Mouse (Mus musculus): Measurements from ENCODE around the gene Isg20. TPM values are rescaled to one million over a fixed set of nuclear protein-coding genes. Genes with fewer than 3 reads are reported as not detected.

Isg20 gene
- total and polyA plus RNA-seq, 3 experiments = 63.1 to 240 (median 105) TPM

DNA sequence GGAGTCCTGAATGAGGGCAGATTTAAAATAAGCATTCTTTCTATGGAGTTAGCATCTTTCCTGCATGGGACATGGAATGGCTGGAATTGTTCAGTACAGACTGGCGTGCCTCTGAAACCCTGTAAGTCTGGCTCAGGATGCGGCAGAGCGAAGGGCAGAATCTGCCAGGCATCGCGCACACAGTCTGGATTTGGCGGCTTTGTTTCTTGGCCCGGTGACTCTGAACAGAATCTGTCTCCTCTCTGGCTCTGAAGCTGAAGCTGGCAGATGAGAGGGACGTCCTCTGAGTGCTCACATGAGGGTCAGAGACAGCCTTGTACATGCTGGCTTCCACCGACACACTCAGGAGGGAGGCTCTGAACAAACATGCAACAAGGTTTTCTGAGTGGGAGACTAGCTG lies 12.9 kb downstream of the Isg20 start:
- H3K36me3 ChIP-seq (ENCODE audit: control insufficient read depth in 1 of 2, insufficient read depth in 2 of 2, low read length in 2 of 2) = peaks cover 0 to 2% of the 10 kb centered on the region in 2 experiments; a peak in 2 of 4 replicates
- DNase-seq (ENCODE audit: low read depth, low spot score) = no peak
- no peak for TF ChIP-seq MYB (IDR thresholded peaks at IDR 0.05; ENCODE audit: low read depth, low read length)
- TF ChIP-seq EP300 (IDR thresholded peaks at IDR 0.05; ENCODE audit: low read depth in 1 of 2, low read length in 2 of 2) = no peak
- TF ChIP-seq BHLHE40 (IDR thresholded peaks at IDR 0.05; ENCODE audit: borderline replicate concordance, low read depth, low read length) = no peak
- TF ChIP-seq KAT2A (conservative IDR thresholded peaks at IDR 0.05; ENCODE audit: low read depth, low read length) = no peak
- no peak for TF ChIP-seq ZNF384 (IDR thresholded peaks at IDR 0.05; ENCODE audit: low read depth, low read length)
- H3K27me3 ChIP-seq (ENCODE audit: control insufficient read depth in 1 of 2, insufficient read depth in 2 of 2, low read length in 2 of 2) = no peaks in the 10 kb centered on the region
- no peak overlapping the region for H3K27ac ChIP-seq (ENCODE audit: control insufficient read depth, low read depth, low read length)
- no peak overlapping the region for H3K4me3 ChIP-seq (ENCODE audit: control insufficient read depth in 1 of 2, insufficient read depth in 1 of 2, low read depth in 2 of 2, low read length in 2 of 2)
- H3K9me3 ChIP-seq (replicated peaks; ENCODE audit: insufficient read depth, low read length) = no peaks in the 10 kb centered on the region
- H3K9ac ChIP-seq (ENCODE audit: control insufficient read depth, low read depth, low read length, poor library complexity, severe bottlenecking) = no peak overlapping the region
- peaks cover 0 to 6% of the 10 kb centered on the region in 2 experiments; a peak in 2 of 4 replicates for H3K4me1 ChIP-seq (ENCODE audit: control insufficient read depth in 1 of 2, insufficient read depth in 2 of 2, low read length in 2 of 2)
- H3K79me2 ChIP-seq (ENCODE audit: control insufficient read depth, insufficient read depth, low read length, poor library complexity) = no peaks in the 10 kb centered on the region

DNA sequence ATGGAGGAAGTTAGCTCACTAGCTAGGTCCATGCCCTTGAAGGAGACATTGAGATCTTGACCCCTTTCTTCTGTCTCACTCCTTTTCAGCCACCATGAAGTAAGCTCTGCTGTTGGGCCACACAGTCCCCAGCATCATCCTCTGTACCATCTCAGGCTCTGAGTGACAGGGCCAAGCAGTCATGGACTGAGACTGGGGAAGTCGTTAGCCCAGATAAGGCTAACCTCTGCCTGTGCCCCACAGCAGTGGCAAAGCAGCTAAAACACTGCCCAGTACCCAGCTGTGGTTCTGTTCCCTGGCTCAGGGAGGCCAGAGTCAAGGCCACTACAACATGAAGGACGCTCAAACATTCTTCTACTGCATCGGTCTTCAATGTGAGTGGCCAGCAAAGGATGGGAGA lies 14.0 kb downstream of the Isg20 start:
- H3K36me3 ChIP-seq (ENCODE audit: control insufficient read depth in 1 of 2, insufficient read depth in 2 of 2, low read length in 2 of 2) = peaks cover 0 to 2% of the 10 kb centered on the region in 2 experiments; a peak in 2 of 4 replicates

DNA sequence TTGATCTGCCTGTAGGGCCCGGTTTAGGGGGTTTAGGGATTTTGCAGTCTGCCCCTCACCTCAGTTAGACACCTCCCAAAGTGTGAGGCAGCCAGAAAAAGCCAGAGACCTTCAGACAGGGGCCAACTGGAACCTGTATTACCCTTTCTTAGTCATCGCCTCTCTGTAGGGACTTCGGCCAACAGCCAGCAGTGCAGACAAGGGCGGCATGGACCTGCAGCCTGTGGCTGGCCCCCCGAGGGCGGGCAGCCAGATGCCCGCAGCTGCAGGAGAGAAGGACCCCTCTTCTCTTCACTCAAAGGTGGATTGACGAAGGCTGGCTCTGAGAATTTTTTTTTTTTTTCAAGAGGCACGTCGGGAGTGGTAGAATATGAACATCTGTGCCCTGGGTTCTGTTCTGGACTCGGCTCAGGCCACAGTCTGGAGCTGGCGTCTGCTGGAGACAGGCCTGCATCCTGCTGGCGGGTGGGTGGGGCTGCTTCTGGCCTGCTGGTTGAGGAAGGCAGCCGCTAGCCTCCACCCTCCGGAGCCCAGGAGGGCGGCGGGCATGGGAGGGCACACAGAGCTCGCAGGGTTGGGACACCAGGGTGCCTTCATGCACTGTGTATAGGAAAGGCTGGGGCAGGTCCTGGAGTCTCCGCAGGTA lies 25.9 kb downstream of the Isg20 start:
- peaks cover 0 to 2% of the 10 kb centered on the region in 2 experiments; a peak in 1 of 4 replicates for H3K27me3 ChIP-seq (ENCODE audit: control insufficient read depth in 1 of 2, insufficient read depth in 2 of 2, low read length in 2 of 2)
- H3K9me3 ChIP-seq (replicated peaks; ENCODE audit: insufficient read depth, low read length) = no peaks in the 10 kb centered on the region
- H3K27ac ChIP-seq (ENCODE audit: control insufficient read depth, low read depth, low read length) = no peak overlapping the region
- TF ChIP-seq E2F4 (IDR thresholded peaks at IDR 0.05; ENCODE audit: borderline replicate concordance, low read depth, low read length) (no peak), HCFC1 (IDR thresholded peaks at IDR 0.05; ENCODE audit: low read depth, low read length) (no peak), SMC3 (IDR thresholded peaks at IDR 0.05; ENCODE audit: low read depth, low read length) (no peak), ZC3H11A (IDR thresholded peaks at IDR 0.05; ENCODE audit: low read depth, low read length) (no peak), MAZ (IDR thresholded peaks at IDR 0.05; ENCODE audit: low read depth, low read length) (no peak)
- no peak overlapping the region for H3K9ac ChIP-seq (ENCODE audit: control insufficient read depth, low read depth, low read length, poor library complexity, severe bottlenecking)
- DNase-seq (ENCODE audit: low read depth, low spot score) = no peak
- peaks cover 8 to 24% of the 10 kb centered on the region in 2 experiments; a peak in 3 of 4 replicates for H3K4me1 ChIP-seq (ENCODE audit: control insufficient read depth in 1 of 2, insufficient read depth in 2 of 2, low read length in 2 of 2)
- no peaks in the 10 kb centered on the region for H3K79me2 ChIP-seq (ENCODE audit: control insufficient read depth, insufficient read depth, low read length, poor library complexity)
- H3K36me3 ChIP-seq (ENCODE audit: control insufficient read depth in 1 of 2, insufficient read depth in 2 of 2, low read length in 2 of 2) = peaks cover 0 to 15% of the 10 kb centered on the region in 2 experiments; a peak in 2 of 4 replicates
- no peak overlapping the region for H3K4me3 ChIP-seq (ENCODE audit: control insufficient read depth in 1 of 2, insufficient read depth in 1 of 2, low read depth in 2 of 2, low read length in 2 of 2)

More for the DNA sequence above, 14.0 kb downstream of the Isg20 start:
- H3K79me2 ChIP-seq (ENCODE audit: control insufficient read depth, insufficient read depth, low read length, poor library complexity) = no peaks in the 10 kb centered on the region
- H3K27me3 ChIP-seq (ENCODE audit: control insufficient read depth in 1 of 2, insufficient read depth in 2 of 2, low read length in 2 of 2) = no peaks in the 10 kb centered on the region
- TF ChIP-seq SIN3A (IDR thresholded peaks at IDR 0.05; ENCODE audit: low read length) (no peak), GATA1 (IDR thresholded peaks at IDR 0.05; ENCODE audit: low read depth, low read length) (peak; percentile 38; the same call in 1 of the 2 replicates)
- H3K27ac ChIP-seq (ENCODE audit: control insufficient read depth, low read depth, low read length) = no peak overlapping the region
- DNase-seq (ENCODE audit: low read depth, low spot score) = no peak
- H3K4me3 ChIP-seq (ENCODE audit: control insufficient read depth in 1 of 2, insufficient read depth in 1 of 2, low read depth in 2 of 2, low read length in 2 of 2) = no peak overlapping the region
- H3K4me1 ChIP-seq (ENCODE audit: control insufficient read depth in 1 of 2, insufficient read depth in 2 of 2, low read length in 2 of 2) = peaks cover 0 to 6% of the 10 kb centered on the region in 2 experiments; a peak in 2 of 4 replicates
- H3K9me3 ChIP-seq (replicated peaks; ENCODE audit: insufficient read depth, low read length) = no peaks in the 10 kb centered on the region
- H3K9ac ChIP-seq (ENCODE audit: control insufficient read depth, low read depth, low read length, poor library complexity, severe bottlenecking) = no peak overlapping the region
